Mouse (Mus musculus): ENCODE measurements around the gene Mtmr6.
"Not testable (repeated sequence)": the region's sequence is repeated elsewhere in the genome, so short reads cannot be mapped to it uniquely, and the experiment has no call there.

Mtmr6 gene

GRCm38 (mm10) chr14:60295531-60295930, 30.5 kb downstream of the Mtmr6 start:
- no peak for DNase-seq (ENCODE audit: low read depth)

DNA sequence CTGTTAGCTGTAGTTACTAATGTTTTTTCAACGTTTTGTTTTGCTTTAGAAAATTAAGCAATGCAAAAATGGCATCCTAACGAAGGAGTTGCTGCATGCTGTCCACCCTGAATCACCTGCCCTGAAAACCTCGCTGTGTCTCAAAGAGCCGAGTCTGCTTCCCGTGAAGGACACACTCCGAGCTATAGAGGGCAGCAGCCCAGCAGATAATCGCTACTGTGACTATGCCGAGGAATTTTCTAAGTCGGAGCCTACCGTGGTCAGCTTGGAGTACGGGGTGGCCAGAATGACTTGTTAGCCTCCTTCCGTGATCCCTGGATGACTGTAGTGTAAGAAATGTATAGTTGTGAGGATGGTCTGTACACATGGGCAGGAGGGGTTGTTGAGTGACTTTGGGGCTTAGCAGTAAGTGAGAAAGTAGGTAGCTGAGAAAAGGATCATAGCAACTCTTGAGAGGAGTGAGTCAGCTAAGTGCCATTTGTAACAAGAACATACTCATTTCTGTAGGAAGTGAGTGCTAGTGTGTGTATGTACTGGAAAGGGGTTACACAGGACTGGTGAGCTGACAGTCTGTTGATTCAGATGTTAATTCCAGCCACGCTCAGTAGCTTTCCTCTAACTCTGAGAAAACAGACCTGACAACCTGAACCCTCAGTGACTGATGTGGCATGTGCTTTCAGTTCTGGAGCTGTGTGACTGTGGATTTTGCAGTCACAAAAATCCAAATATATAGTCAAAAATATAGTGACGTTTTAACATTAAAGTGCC, 35.4 kb downstream of the Mtmr6 start:
- no peak for DNase-seq (ENCODE audit: low read depth)

DNA sequence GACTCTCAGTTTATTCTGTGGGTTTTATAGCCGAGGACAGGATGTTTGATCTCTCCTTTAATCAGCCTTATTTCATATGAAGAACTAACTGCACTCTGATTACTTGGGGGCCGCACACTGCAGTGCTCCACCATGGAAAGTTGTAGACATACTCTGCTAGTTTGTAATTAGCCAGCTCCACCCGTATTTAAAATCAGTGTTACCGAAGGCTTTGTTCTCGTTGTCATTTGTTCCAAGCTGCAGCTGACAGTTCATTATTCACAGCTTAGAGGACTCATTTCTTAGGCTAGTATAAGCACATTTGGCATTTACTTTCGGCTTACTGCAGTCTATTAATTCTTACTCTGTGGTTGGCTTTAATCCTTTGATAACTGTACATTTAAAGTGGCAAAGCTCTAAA, 36.0 kb downstream of the Mtmr6 start:
- no peak for DNase-seq (ENCODE audit: low read depth)

DNA sequence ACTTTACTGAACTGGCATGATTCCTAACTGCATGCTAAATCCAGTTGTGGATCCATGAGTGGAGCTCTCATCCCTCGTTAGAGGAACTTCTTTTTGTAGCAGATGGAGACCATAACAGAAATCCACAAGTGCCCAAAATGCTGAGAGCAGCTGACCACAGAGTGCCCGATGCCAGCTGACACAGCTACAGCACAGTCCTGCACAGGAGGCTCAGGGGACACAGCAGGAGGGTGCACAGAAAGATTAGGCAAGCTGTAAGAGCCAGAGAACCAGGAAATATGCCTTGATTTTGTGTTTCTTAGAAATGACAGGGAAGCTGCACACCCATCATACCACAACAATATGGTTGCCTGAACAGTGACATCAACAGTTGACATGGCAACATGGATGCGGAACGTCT, 37.4 kb downstream of the Mtmr6 start:
- no peak for DNase-seq (ENCODE audit: low read depth)

DNA sequence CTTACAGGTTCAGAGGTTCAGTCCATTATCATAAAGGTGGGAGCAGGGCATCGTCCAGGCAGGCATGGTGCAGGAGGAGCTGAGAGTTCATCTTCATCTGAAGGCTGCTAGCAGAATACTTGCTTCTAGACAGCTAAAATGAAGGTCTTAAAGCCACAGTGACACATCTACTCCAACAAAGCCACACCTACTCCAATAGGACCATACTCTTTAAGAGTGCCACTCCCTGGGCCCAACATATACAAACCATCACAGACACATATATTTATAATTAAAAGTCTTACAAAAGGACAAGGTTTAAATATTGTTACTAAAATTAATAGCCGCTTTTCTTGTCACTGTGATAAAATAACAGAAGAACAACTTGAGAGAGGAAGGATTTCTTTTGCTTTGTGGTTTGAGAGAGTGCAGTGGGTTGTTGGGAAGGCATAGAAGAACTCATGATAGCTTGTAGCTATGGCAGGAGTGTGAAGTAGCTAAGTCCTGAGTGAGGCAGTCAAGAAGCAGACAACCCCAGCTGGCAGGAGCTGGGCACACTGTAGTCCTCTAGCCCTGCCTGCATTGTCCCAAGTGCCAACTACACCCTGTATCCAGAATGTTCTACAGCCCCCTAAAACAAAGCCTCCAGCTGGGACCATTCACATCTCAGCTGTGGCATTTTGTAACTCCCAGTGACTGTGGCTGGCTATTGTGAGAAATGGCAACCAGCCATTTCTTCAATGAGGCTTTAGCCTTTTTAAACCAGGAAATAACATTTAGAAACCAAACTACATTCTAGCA, 39.6 kb downstream of the Mtmr6 start:
- no peak for DNase-seq (ENCODE audit: low read depth)

GRCm38 (mm10) chr14:60308113-60308512, 43.1 kb downstream of the Mtmr6 start:
- DNase-seq (ENCODE audit: low read depth), result no peak

DNA sequence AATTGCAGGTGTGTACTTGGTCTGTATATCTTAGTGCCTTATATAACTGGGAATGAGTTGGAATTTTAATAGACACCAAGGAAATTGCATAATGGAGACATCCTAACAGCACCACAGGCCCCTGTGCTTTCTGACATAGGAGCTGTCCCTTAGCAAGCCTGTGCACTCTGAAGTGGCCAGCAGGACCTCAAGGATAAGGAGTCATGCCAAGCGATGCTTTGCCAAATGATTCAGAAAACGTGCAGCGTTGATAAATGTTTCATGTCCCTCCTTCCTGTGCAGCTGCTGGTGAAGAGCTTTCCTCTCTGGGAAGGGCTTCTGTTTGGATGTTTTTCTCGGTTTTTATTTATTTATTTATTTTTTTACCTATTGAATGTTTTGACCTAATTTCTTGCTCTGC, 45.7 kb downstream of the Mtmr6 start:
- DNase-seq (ENCODE audit: low read depth), result no peak

- DNase-seq (ENCODE audit: low read depth), result no peak
These were observed 54.2 kb downstream of the Mtmr6 start for GRCm38 (mm10) chr14:60319231-60319630.

GRCm38 (mm10) chr14:60320813-60321212, 55.8 kb downstream of the Mtmr6 start:
- no peak for DNase-seq (ENCODE audit: low read depth)

- DNase-seq (ENCODE audit: low read depth), result not testable (repeated sequence)
These were observed 75.0 kb downstream of the Mtmr6 start for GRCm38 (mm10) chr14:60340001-60340400.

GRCm38 (mm10) chr14:60340570-60340969, 75.5 kb downstream of the Mtmr6 start:
- DNase-seq (ENCODE audit: low read depth), result no peak

GRCm38 (mm10) chr14:60345326-60345876, 80.4 kb downstream of the Mtmr6 start:
- no peak for DNase-seq (ENCODE audit: low read depth)
